Comparison of ENCODE assay signal across 8 mouse cellular contexts in genomic region chr11:78327634-78328511, GRCm38 (mm10). TPM values are rescaled to one million over a fixed set of nuclear protein-coding genes. Genes with fewer than 3 reads are reported as not detected.
A peak's percentile ranks its signal among the peaks of the same experiment; 100 is the strongest.
DNase-seq lines count a peak whose midpoint lies in the region; ATAC-seq and TF ChIP-seq lines count a peak whose summit lies in the region.

Gene Pigs (plus strand): TSS chr11:78328415.

- ATAC-seq in heart, embryonic 12.5 days (ENCODE audit: insufficient number of reproducible peaks, low FRiP score) = peak; percentile 95
- ATAC-seq in kidney, postnatal 0 days (replicated peaks; ENCODE audit: low FRiP score, low read depth) = peak; percentile 93
- peak; percentile 95 for ATAC-seq in liver, embryonic 11.5 days (replicated peaks; ENCODE audit: low FRiP score)
- peak; percentile 96 for ATAC-seq in stomach, embryonic 14.5 days (ENCODE audit: insufficient number of reproducible peaks, insufficient read depth, low FRiP score, low read depth)

- peak; percentile 98 for DNase-seq in brain, embryonic 14.5 days (ENCODE audit: low read depth)
- DNase-seq in kidney, postnatal 0 days (ENCODE audit: low spot score) = peak; percentile 97
- DNase-seq in liver, embryonic 11.5 days (ENCODE audit: low spot score) = peak; percentile 94
- peak; percentile 95 for DNase-seq in naive thymus-derived CD4-positive, alpha-beta T cell, adult 2 months (ENCODE audit: low read depth)

- peaks cover 9% of the 10 kb centered on the region for H3K36me3 ChIP-seq in C2C12 (ENCODE audit: control insufficient read depth, insufficient read depth)
- peaks cover 45% of the 10 kb centered on the region for H3K36me3 ChIP-seq in erythroblast, embryonic 14.5 days (ENCODE audit: control insufficient read depth)
- peaks cover 12% of the 10 kb centered on the region for H3K36me3 ChIP-seq in heart, embryonic 12.5 days
- peaks cover 2% of the 10 kb centered on the region; the same call in 1 of the 2 replicates for H3K36me3 ChIP-seq in kidney, postnatal 0 days (ENCODE audit: insufficient read depth, low read length)
- peaks cover 4% of the 10 kb centered on the region; the same call in 1 of the 2 replicates for H3K36me3 ChIP-seq in liver, embryonic 11.5 days (ENCODE audit: control insufficient read depth, insufficient read depth, low read length)
- no peaks in the 10 kb centered on the region for H3K36me3 ChIP-seq in stomach, embryonic 14.5 days (ENCODE audit: control insufficient read depth, insufficient read depth, low read length)

- peak; percentile 68; the same call in 1 of the 2 replicates for TF ChIP-seq POLR2A in brain, embryonic 14.5 days (IDR thresholded peaks at IDR 0.05; ENCODE audit: borderline replicate concordance, extremely low read depth, insufficient read depth, insufficient read length, poor library complexity, severe bottlenecking)

- no peak for TF ChIP-seq CTCF in C2C12 (IDR thresholded peaks at IDR 0.05; ENCODE audit: control insufficient read depth, insufficient read depth, insufficient read length)
- no peak for TF ChIP-seq CTCF in brain, embryonic 14.5 days (IDR thresholded peaks at IDR 0.05; ENCODE audit: borderline replicate concordance, extremely low read depth, insufficient read depth, insufficient read length)
- peak; percentile 33 for TF ChIP-seq CTCF in kidney, postnatal 0 days (IDR thresholded peaks at IDR 0.05; ENCODE audit: low read depth)

- no peaks in the 10 kb centered on the region for H3K79me2 ChIP-seq in C2C12 (ENCODE audit: control insufficient read depth, insufficient read depth)

- no peaks in the 10 kb centered on the region for H3K27me3 ChIP-seq in C2C12 (ENCODE audit: control insufficient read depth, insufficient read depth, insufficient read length)
- no peaks in the 10 kb centered on the region for H3K27me3 ChIP-seq in erythroblast, embryonic 14.5 days (ENCODE audit: control insufficient read depth)
- H3K27me3 ChIP-seq in heart, embryonic 12.5 days (replicated peaks) = no peaks in the 10 kb centered on the region
- no peaks in the 10 kb centered on the region for H3K27me3 ChIP-seq in kidney, postnatal 0 days (ENCODE audit: insufficient read depth, low read length)
- H3K27me3 ChIP-seq in liver, embryonic 11.5 days (replicated peaks; ENCODE audit: control insufficient read depth, insufficient read depth, low read length) = no peaks in the 10 kb centered on the region
- no peaks in the 10 kb centered on the region for H3K27me3 ChIP-seq in stomach, embryonic 14.5 days (ENCODE audit: control insufficient read depth, insufficient read depth, low read length)

- H3ac ChIP-seq in C2C12 (ENCODE audit: control insufficient read depth, insufficient read length, low read depth) = peak within 1 kb of the TSS; percentile 61

- H3K79me3 ChIP-seq in C2C12 (ENCODE audit: low read depth) = peaks cover 2% of the 10 kb centered on the region

- H3K9ac ChIP-seq in heart, embryonic 12.5 days = peak within 1 kb of the TSS; percentile 85
- H3K9ac ChIP-seq in kidney, postnatal 0 days (ENCODE audit: low read depth, low read length) = peak within 1 kb of the TSS; percentile 73
- H3K9ac ChIP-seq in liver, embryonic 11.5 days (ENCODE audit: low read depth, low read length) = peak within 1 kb of the TSS; percentile 72
- peak within 1 kb of the TSS; percentile 60 for H3K9ac ChIP-seq in stomach, embryonic 14.5 days (replicated peaks; ENCODE audit: low read depth, low read length)

- H3K4me2 ChIP-seq in heart, embryonic 12.5 days = peak within 1 kb of the TSS; percentile 97
- H3K4me2 ChIP-seq in kidney, postnatal 0 days (ENCODE audit: low read length) = peak within 1 kb of the TSS; percentile 81
- H3K4me2 ChIP-seq in liver, embryonic 11.5 days = peak within 1 kb of the TSS; percentile 74
- peak within 1 kb of the TSS; percentile 89 for H3K4me2 ChIP-seq in stomach, embryonic 14.5 days (replicated peaks; ENCODE audit: low read depth, low read length)

- H3K4me3 ChIP-seq in C2C12 (ENCODE audit: insufficient read depth, poor library complexity, severe bottlenecking) = peak within 1 kb of the TSS; percentile 82
- H3K4me3 ChIP-seq in erythroblast, embryonic 14.5 days (replicated peaks) = peak within 1 kb of the TSS; percentile 97
- peak within 1 kb of the TSS; percentile 77 for H3K4me3 ChIP-seq in heart, embryonic 12.5 days
- peak within 1 kb of the TSS; percentile 86 for H3K4me3 ChIP-seq in kidney, postnatal 0 days (replicated peaks; ENCODE audit: low read depth, low read length)
- peak within 1 kb of the TSS; percentile 72 for H3K4me3 ChIP-seq in liver, embryonic 11.5 days (ENCODE audit: low read depth, low read length)
- H3K4me3 ChIP-seq in stomach, embryonic 14.5 days (ENCODE audit: low read depth, low read length) = peak within 1 kb of the TSS; percentile 77

- 11% methylated on average over 37 of the region's 37 CpGs for WGBS in heart, embryonic 12.5 days
- WGBS in kidney, postnatal 0 days = 11% methylated on average over 37 of the region's 37 CpGs
- WGBS in liver, embryonic 11.5 days = 10% methylated on average over 37 of the region's 37 CpGs
- 11% methylated on average over 37 of the region's 37 CpGs for WGBS in stomach, embryonic 14.5 days

- no peaks in the 10 kb centered on the region for H3K9me3 ChIP-seq in erythroblast, embryonic 14.5 days (ENCODE audit: control insufficient read depth, low read length)
- H3K9me3 ChIP-seq in heart, embryonic 12.5 days (replicated peaks) = no peaks in the 10 kb centered on the region
- no peaks in the 10 kb centered on the region for H3K9me3 ChIP-seq in kidney, postnatal 0 days (replicated peaks; ENCODE audit: low read length)
- no peaks in the 10 kb centered on the region for H3K9me3 ChIP-seq in liver, embryonic 11.5 days (ENCODE audit: control insufficient read depth, low read length)
- no peaks in the 10 kb centered on the region for H3K9me3 ChIP-seq in stomach, embryonic 14.5 days (ENCODE audit: control insufficient read depth, low read depth, low read length)

- no peak within 1 kb of the TSS for H3K27ac ChIP-seq in heart, embryonic 12.5 days (ENCODE audit: poor library complexity, severe bottlenecking)
- peak within 1 kb of the TSS; percentile 58; the same call in 1 of the 2 replicates for H3K27ac ChIP-seq in kidney, postnatal 0 days
- peak within 1 kb of the TSS; percentile 28; the same call in 1 of the 2 replicates for H3K27ac ChIP-seq in liver, embryonic 11.5 days (ENCODE audit: low read depth, low read length)
- H3K27ac ChIP-seq in stomach, embryonic 14.5 days (ENCODE audit: low read length) = no peak within 1 kb of the TSS

- peaks cover 32% of the 10 kb centered on the region for H3K4me1 ChIP-seq in erythroblast, embryonic 14.5 days (ENCODE audit: control insufficient read depth)
- H3K4me1 ChIP-seq in heart, embryonic 12.5 days (replicated peaks) = peaks cover 17% of the 10 kb centered on the region
- 0 out of 2 replicates have a peak, but pooled peaks cover 3% of the 10 kb centered on the region for H3K4me1 ChIP-seq in kidney, postnatal 0 days (replicated peaks; ENCODE audit: insufficient read depth, low read length)
- H3K4me1 ChIP-seq in liver, embryonic 11.5 days (replicated peaks; ENCODE audit: control insufficient read depth, insufficient read depth, low read length) = peaks cover 9% of the 10 kb centered on the region
- H3K4me1 ChIP-seq in stomach, embryonic 14.5 days (ENCODE audit: control insufficient read depth, insufficient read depth, low read length) = no peaks in the 10 kb centered on the region

TF ChIP-seq in C2C12, 6 proteins besides CTCF, POLR2A, EP300 and RAD21:
- TF ChIP-seq FOSL1 (IDR thresholded peaks at IDR 0.05; ENCODE audit: insufficient read depth, low read length, poor library complexity, severe bottlenecking) (no peak), MYOG (IDR thresholded peaks at IDR 0.05; ENCODE audit: control insufficient read depth, extremely low read depth, insufficient read length) (no peak), USF1 (IDR thresholded peaks at IDR 0.05; ENCODE audit: low read depth) (no peak), MYOD1 (IDR thresholded peaks at IDR 0.05; ENCODE audit: control insufficient read depth, insufficient read length, low read depth) (no peak)

RNA-seq across cellular contexts. Expression of gene Pigs, which starts in this region (rescaled TPM):
- 37.1 TPM for polyA plus RNA-seq in C2C12 (2012; fragmentation: generic; extraction: Trizol)
- polyA plus RNA-seq in brain, embryonic 14.5 days (2012; rRNA removed) = 75.3 and 81.7 TPM in 2 replicates
- 3.2 and 3.8 TPM in 2 replicates for polyA plus RNA-seq in erythroblast, embryonic 14.5 days (2012)
- polyA plus RNA-seq in heart, embryonic 12.5 days (2016; fragmentation: Nextera tagmentation; extraction: Ambion mirVana) = 71.4 and 75.6 TPM in 2 replicates
- polyA plus RNA-seq in kidney, postnatal 0 days (2015; fragmentation: Nextera tagmentation; extraction: Ambion mirVana) = 67.5 and 74.9 TPM in 2 replicates
- polyA plus RNA-seq in liver, embryonic 11.5 days (2014; fragmentation: Nextera tagmentation; extraction: Ambion mirVana) = 63.6 and 68.2 TPM in 2 replicates
- 67.7 and 69.8 TPM in 2 replicates for polyA plus RNA-seq in stomach, embryonic 14.5 days (2014; fragmentation: Nextera tagmentation; extraction: Ambion mirVana)

Comparison
In these comparisons a context has a peak if more than half of its experiments do, and no peak if none do; other contexts are left out.
1. H3K27ac ChIP-seq: peak in kidney, postnatal 0 days (single experiment) and liver, embryonic 11.5 days (single experiment); none in heart, embryonic 12.5 days (single experiment) and stomach, embryonic 14.5 days (single experiment).
2. Peak in every context shown above with its lines, with median percentiles within 50 percentile points of each other: H3K4me3 ChIP-seq, DNase-seq, ATAC-seq, H3K4me2 ChIP-seq and H3K9ac ChIP-seq.